Mouse (Mus musculus) sigmoid colon, adult 10 weeks (tissue): ENCODE results near the gene Relt. TPM values are rescaled to one million over a fixed set of nuclear protein-coding genes. Genes with fewer than 3 reads are reported as not detected.

Source experiments
- polyA plus RNA-seq: library from polyadenylated mRNA; stranded (reverse); fragments of 350-450 nt; fragmentation: Illumina TruSeq; extraction: RNeasy Lipid Tissue Mini Kit (QIAGEN cat#74804); gene quantifications from one replicate; pipeline ENCODE4 v1.2.3, GENCODE M21; 2014; ENCODE audit warnings: low read depth, low replicate concordance

Gene Relt
- polyA plus RNA-seq, result not detected

DNA sequence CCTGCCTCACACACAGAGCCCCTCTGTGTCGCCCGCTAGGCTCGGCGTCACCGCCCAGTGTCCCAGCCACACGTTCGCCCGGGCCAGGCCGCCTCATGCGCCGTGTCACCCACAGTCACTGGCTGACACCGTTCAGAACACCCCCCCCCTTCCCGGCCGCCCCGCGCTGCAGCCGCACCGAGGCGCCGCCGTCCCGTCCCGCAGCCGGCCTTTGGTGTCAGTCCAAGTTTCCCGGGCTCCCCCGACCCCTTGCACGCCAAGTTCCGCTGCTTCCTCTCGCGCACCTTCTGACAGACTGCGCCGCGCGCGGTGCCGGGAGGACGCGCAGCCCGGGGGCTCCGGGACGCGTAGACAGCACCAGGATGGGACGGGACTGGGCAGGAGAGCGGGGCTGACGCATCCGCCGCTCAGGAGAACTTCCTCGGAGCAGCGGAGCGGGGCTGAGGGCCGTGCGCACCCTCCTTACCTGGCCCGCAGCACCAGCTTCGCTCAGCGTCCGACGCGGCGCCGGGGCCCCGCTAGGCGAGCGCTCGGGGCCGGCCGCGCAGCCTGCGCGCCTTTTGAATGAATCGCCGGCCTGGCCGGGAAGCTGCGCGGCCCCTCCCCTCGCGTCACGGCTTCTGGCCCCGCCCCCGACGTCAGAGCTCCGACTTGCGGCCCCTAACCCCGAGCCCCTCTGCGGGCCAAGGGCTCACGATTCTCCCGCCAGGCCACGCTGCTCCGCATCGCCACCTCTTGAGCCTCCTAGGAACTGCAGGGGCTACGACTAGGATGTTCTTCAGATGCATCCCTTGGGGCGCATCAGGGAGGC lies at the start of gene Relt:
Gene Relt (minus strand): TSS at position 619 of the 811 bp plus-strand sequence.

Other genes with a start within 250 kb of the Relt start
- gene Plekhb1, start 201.0 kb downstream of the Relt start, polyA plus RNA-seq, result 8.8 TPM
- 16.7 TPM for gene Fam168a, start 156.8 kb downstream of the Relt start, polyA plus RNA-seq
- gene Arhgef17, start 68.7 kb upstream of the Relt start, polyA plus RNA-seq, result 0.69 TPM
- gene P2ry6, start 111.2 kb upstream of the Relt start, polyA plus RNA-seq, result 5.5 TPM
- gene P2ry2, start 149.4 kb upstream of the Relt start, polyA plus RNA-seq, result 2.8 TPM
- gene Fchsd2, start 229.4 kb upstream of the Relt start, polyA plus RNA-seq, result 224 TPM